Comparison of ENCODE assay signal across 19 mouse cellular contexts in genomic region chr17:88318936-88319335, GRCm38 (mm10).
"Had no signal": no experiment of that assay in that cellular context is flagged by ENCODE, and none has a peak within 500 bp of the region (broad histone marks: within the 10 kb centered on the region; RNA-seq: fewer than 3 reads in every experiment).

No protein-coding gene starts in this region.

- H3K4me1 ChIP-seq: heart, embryonic 15.5 days; intestine, embryonic 15.5 days; limb, embryonic 12.5 days; liver, embryonic 13.5 days had no signal

- ATAC-seq: hindbrain, embryonic 16.5 days; inflammation-experienced regulatory T-cells, adult 6 months; intestine, embryonic 15.5 days; intestine, postnatal 0 days had no signal

- DNase-seq: gastrocnemius, postnatal 25 days; liver; liver, embryonic 13.5 days had no signal

- H3K27me3 ChIP-seq: heart, embryonic 13.5 days; heart, embryonic 15.5 days; intestine, embryonic 15.5 days; limb, embryonic 12.5 days; liver, embryonic 13.5 days had no signal

- H3K4me2 ChIP-seq: heart, embryonic 11.5 days; heart, embryonic 13.5 days; heart, embryonic 15.5 days; hindbrain, embryonic 12.5 days; hindbrain, embryonic 14.5 days; intestine, embryonic 15.5 days; limb, embryonic 12.5 days; liver, embryonic 11.5 days; liver, embryonic 13.5 days had no signal

- H3K36me3 ChIP-seq: heart, embryonic 13.5 days; heart, embryonic 15.5 days; hindbrain, embryonic 10.5 days; hindbrain, embryonic 12.5 days; intestine, embryonic 15.5 days; limb, embryonic 10.5 days; limb, embryonic 12.5 days; liver, embryonic 13.5 days had no signal

- H3K9ac ChIP-seq: heart, embryonic 13.5 days; heart, embryonic 15.5 days; hindbrain, embryonic 12.5 days; hindbrain, embryonic 14.5 days; intestine, embryonic 15.5 days; limb, embryonic 12.5 days; liver, embryonic 13.5 days had no signal

- H3K9me3 ChIP-seq: heart, embryonic 13.5 days; heart, embryonic 15.5 days; hindbrain, embryonic 10.5 days; hindbrain, embryonic 12.5 days; intestine, embryonic 15.5 days; limb, embryonic 10.5 days; limb, embryonic 12.5 days; liver, embryonic 13.5 days had no signal

- H3K4me3 ChIP-seq: heart, adult 2 months; heart, embryonic 13.5 days; heart, embryonic 15.5 days; hindbrain, embryonic 10.5 days; hindbrain, embryonic 12.5 days; intestine, embryonic 15.5 days; layer of hippocampus, adult 2 months; left cerebral cortex, adult 2 months; limb, embryonic 10.5 days; limb, embryonic 12.5 days; liver, embryonic 13.5 days had no signal

- H3K27ac ChIP-seq: heart, adult 2 months; heart, embryonic 13.5 days; heart, embryonic 15.5 days; hindbrain, embryonic 10.5 days; hindbrain, embryonic 12.5 days; hindbrain, embryonic 14.5 days; intestine, embryonic 15.5 days; layer of hippocampus, adult 2 months; left cerebral cortex, adult 2 months; limb, embryonic 10.5 days; limb, embryonic 12.5 days; liver, embryonic 13.5 days had no signal
